Mouse (Mus musculus): ENCODE data around the gene Iqsec1.

GRCm38 (mm10) chr6:90727826-90728225, 260.7 kb downstream of the Iqsec1 start:
- TF ChIP-seq CTCF (conservative IDR thresholded peaks at IDR 0.05 in 1 of 2, IDR thresholded peaks at IDR 0.05 in 1 of 2; ENCODE audit: low read depth in 2 of 2, low read length in 2 of 2) (no peak), POLR2A (IDR thresholded peaks at IDR 0.05; ENCODE audit: low read depth, low read length) (no peak), JUND (conservative IDR thresholded peaks at IDR 0.05; ENCODE audit: low read depth, low read length) (no peak), RAD21 (IDR thresholded peaks at IDR 0.05; ENCODE audit: low read depth, low read length) (no peak), ELF1 (IDR thresholded peaks at IDR 0.05; ENCODE audit: low read depth, low read length) (no peak), UBTF (IDR thresholded peaks at IDR 0.05; ENCODE audit: low read depth, low read length) (no peak), MAX (IDR thresholded peaks at IDR 0.05; ENCODE audit: low read length) (no peak)
